Mouse (Mus musculus): ENCODE measurements at regions not wholly inside any gene's neighbourhood (a gene's known extent, or its start where the extent isn't known, plus 50 kb on each side); places are given as distances from the start of the nearest gene placed in this dataset.

GRCm38 (mm10) chr14:76817189-76817772 is 219.3 kb upstream of the Ccdc122 start:
- Histone ChIP-seq H3K4me3 (no peak overlapping the region), H3K9ac (replicated peaks) (no peak overlapping the region), H3K4me1 (peaks cover 19% of the 10 kb centered on the region; the same call in 1 of the 2 replicates), H3K36me3 (no peaks in the 10 kb centered on the region), H3K27me3 (0 out of 2 replicates have a peak, but pooled peaks cover 3% of the 10 kb centered on the region), H3K27ac (replicated peaks) (no peak overlapping the region), H3K4me2 (replicated peaks) (no peak overlapping the region), H3K9me3 (no peaks in the 10 kb centered on the region)
- WGBS: 69% methylated on average over 5 of the region's 5 CpGs
- no peak for ATAC-seq (ENCODE audit: low FRiP score, low read depth)

GRCm38 (mm10) chr14:76816666-76817065 is 219.9 kb upstream of the Ccdc122 start:
- no peaks in the 10 kb centered on the region for H3K36me3 ChIP-seq
- peaks cover 19% of the 10 kb centered on the region; the same call in 1 of the 2 replicates for H3K4me1 ChIP-seq
- no peak overlapping the region for H3K4me2 ChIP-seq (replicated peaks)
- no peaks in the 10 kb centered on the region for H3K9me3 ChIP-seq
- no peak overlapping the region for H3K4me3 ChIP-seq
- WGBS: 87% methylated on average over 2 of the region's 2 CpGs
- no peak overlapping the region for H3K9ac ChIP-seq (replicated peaks)
- ATAC-seq (ENCODE audit: low FRiP score, low read depth): no peak
- 0 out of 2 replicates have a peak, but pooled peaks cover 6% of the 10 kb centered on the region for H3K27me3 ChIP-seq
- no peak overlapping the region for H3K27ac ChIP-seq (replicated peaks)

- Histone ChIP-seq H3K27ac (replicated peaks) (no peak overlapping the region), H3K4me2 (replicated peaks) (no peak overlapping the region), H3K27me3 (0 out of 2 replicates have a peak, but pooled peaks cover 4% of the 10 kb centered on the region), H3K4me1 (peaks cover 7% of the 10 kb centered on the region; the same call in 1 of the 2 replicates), H3K9ac (replicated peaks) (no peak overlapping the region), H3K36me3 (no peaks in the 10 kb centered on the region), H3K4me3 (no peak overlapping the region), H3K9me3 (no peaks in the 10 kb centered on the region)
- WGBS: 80% methylated on average over 14 of the region's 14 CpGs
- no peak for ATAC-seq (ENCODE audit: low FRiP score, low read depth)
Observed at GRCm38 (mm10) chr14:76812155-76812875, 224.3 kb upstream of the Ccdc122 start.

GRCm38 (mm10) chr14:76810697-76811589 is 225.6 kb upstream of the Ccdc122 start:
- Histone ChIP-seq H3K36me3 (no peaks in the 10 kb centered on the region), H3K9me3 (0 out of 2 replicates have a peak, but pooled peaks cover 8% of the 10 kb centered on the region), H3K4me2 (replicated peaks) (no peak overlapping the region), H3K27ac (replicated peaks) (no peak overlapping the region), H3K4me3 (no peak overlapping the region), H3K27me3 (0 out of 2 replicates have a peak, but pooled peaks cover 4% of the 10 kb centered on the region), H3K4me1 (peaks cover 4% of the 10 kb centered on the region; the same call in 1 of the 2 replicates), H3K9ac (replicated peaks) (no peak overlapping the region)
- no peak for ATAC-seq (ENCODE audit: low FRiP score, low read depth)
- 34% methylated on average over 21 of the region's 21 CpGs for WGBS

DNA sequence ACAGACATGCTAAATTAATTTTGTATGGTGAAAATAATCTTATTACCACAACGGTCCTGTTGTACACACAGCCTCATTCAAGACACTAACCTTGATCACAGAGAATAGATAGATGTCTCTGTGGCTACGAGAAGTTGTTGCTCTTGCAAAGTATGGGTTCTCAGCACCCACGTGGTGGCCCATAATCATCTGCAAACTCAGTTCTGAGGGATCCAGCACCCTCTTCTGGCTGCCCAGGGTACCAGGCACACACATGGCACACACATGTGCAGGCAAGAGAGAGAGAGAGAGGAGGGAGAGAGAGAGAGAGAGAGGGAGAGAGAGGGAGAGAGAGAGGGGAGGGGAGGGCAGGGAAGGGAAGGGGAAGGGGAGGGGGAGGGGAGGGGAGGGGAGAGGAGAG is 226.5 kb upstream of the Ccdc122 start:
- WGBS: 87% methylated on average over 3 of the region's 3 CpGs
- ATAC-seq (ENCODE audit: low FRiP score, low read depth): no peak

DNA sequence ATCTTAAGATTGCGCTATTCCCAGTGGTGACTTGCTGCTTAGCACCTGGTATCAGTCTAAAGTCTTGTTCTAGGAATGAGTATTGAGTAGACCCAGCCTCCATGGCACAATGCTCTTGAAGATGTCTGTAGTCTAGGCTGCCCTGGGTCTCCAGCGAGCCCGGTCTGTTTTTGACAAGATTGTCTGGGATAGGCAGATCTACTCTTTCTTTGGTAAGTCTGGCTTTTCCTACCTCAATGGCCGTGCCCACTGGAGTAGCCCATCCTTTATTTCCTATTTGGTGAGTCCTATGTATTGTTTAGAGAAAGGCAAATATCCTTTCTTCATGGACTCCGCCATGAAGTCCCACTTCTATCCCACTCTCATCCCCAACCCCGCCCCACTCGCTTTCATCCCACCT is 227.2 kb upstream of the Ccdc122 start:
- H3K27me3 ChIP-seq: 0 out of 2 replicates have a peak, but pooled peaks cover 4% of the 10 kb centered on the region
- 93% methylated on average over 7 of the region's 7 CpGs for WGBS
- H3K36me3 ChIP-seq: no peaks in the 10 kb centered on the region
- H3K9ac ChIP-seq (replicated peaks): no peak overlapping the region
- H3K9me3 ChIP-seq: 0 out of 2 replicates have a peak, but pooled peaks cover 8% of the 10 kb centered on the region
- no peak overlapping the region for H3K4me3 ChIP-seq
- peaks cover 4% of the 10 kb centered on the region; the same call in 1 of the 2 replicates for H3K4me1 ChIP-seq
- no peak for ATAC-seq (ENCODE audit: low FRiP score, low read depth)
- H3K4me2 ChIP-seq (replicated peaks): no peak overlapping the region
- no peak overlapping the region for H3K27ac ChIP-seq (replicated peaks)

More for the DNA sequence above, 226.5 kb upstream of the Ccdc122 start:
- no peak overlapping the region for H3K27ac ChIP-seq (replicated peaks)
- H3K36me3 ChIP-seq: no peaks in the 10 kb centered on the region
- no peak overlapping the region for H3K9ac ChIP-seq (replicated peaks)
- H3K4me3 ChIP-seq: no peak overlapping the region
- H3K4me2 ChIP-seq (replicated peaks): no peak overlapping the region
- 0 out of 2 replicates have a peak, but pooled peaks cover 4% of the 10 kb centered on the region for H3K27me3 ChIP-seq
- 0 out of 2 replicates have a peak, but pooled peaks cover 8% of the 10 kb centered on the region for H3K9me3 ChIP-seq
- H3K4me1 ChIP-seq: peaks cover 4% of the 10 kb centered on the region; the same call in 1 of the 2 replicates

GRCm38 (mm10) chr14:76805151-76805785 is 231.3 kb upstream of the Ccdc122 start:
- 83% methylated on average over 13 of the region's 13 CpGs for WGBS
- no peak overlapping the region for H3K4me3 ChIP-seq
- H3K4me2 ChIP-seq (replicated peaks): no peak overlapping the region
- no peaks in the 10 kb centered on the region for H3K36me3 ChIP-seq
- no peak overlapping the region for H3K9ac ChIP-seq (replicated peaks)
- no peak overlapping the region for H3K27ac ChIP-seq (replicated peaks)
- peaks cover 4% of the 10 kb centered on the region for H3K4me1 ChIP-seq
- no peak for ATAC-seq (ENCODE audit: low FRiP score, low read depth)
- H3K9me3 ChIP-seq: 0 out of 2 replicates have a peak, but pooled peaks cover 8% of the 10 kb centered on the region
- no peaks in the 10 kb centered on the region for H3K27me3 ChIP-seq

- no peaks in the 10 kb centered on the region for H3K27me3 ChIP-seq
- H3K9me3 ChIP-seq: 0 out of 2 replicates have a peak, but pooled peaks cover 8% of the 10 kb centered on the region
- no peak overlapping the region for H3K4me3 ChIP-seq
- H3K9ac ChIP-seq (replicated peaks): no peak overlapping the region
- ATAC-seq (ENCODE audit: low FRiP score, low read depth): no peak
- 77% methylated on average over 6 of the region's 6 CpGs for WGBS
- H3K27ac ChIP-seq (replicated peaks): no peak overlapping the region
- H3K36me3 ChIP-seq: no peaks in the 10 kb centered on the region
- no peak overlapping the region for H3K4me2 ChIP-seq (replicated peaks)
- peaks cover 7% of the 10 kb centered on the region for H3K4me1 ChIP-seq
Observed at GRCm38 (mm10) chr14:76804447-76805150, 232.0 kb upstream of the Ccdc122 start.

GRCm38 (mm10) chr14:76800181-76800580 is 236.4 kb upstream of the Ccdc122 start:
- 45% methylated on average over 4 of the region's 4 CpGs for WGBS
- Histone ChIP-seq H3K4me1 (peaks cover 16% of the 10 kb centered on the region), H3K27me3 (no peaks in the 10 kb centered on the region; the same call in 1 of the 2 replicates), H3K9ac (replicated peaks) (no peak overlapping the region), H3K4me3 (no peak overlapping the region), H3K27ac (replicated peaks) (no peak overlapping the region), H3K36me3 (no peaks in the 10 kb centered on the region), H3K9me3 (no peaks in the 10 kb centered on the region), H3K4me2 (replicated peaks) (no peak overlapping the region)
- ATAC-seq (ENCODE audit: low FRiP score, low read depth): no peak

DNA sequence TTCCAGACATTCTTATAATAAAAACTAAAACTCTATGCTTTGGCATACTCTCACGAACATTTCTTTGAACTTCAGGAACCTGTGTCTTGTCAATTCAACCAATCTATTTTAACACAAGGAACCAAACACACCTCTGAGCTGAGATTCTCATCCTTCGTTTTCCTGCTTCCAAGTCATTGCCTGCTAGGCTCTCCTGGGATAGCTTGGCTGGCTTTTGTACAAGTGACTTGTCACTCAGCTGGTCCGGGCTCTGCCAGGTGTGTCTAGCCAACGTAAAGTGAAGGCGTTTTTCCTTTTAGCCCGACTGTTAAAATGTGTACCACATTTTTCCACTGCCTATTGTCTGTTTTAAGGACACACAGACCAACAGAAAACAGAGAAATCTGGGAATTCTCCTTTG is 236.8 kb upstream of the Ccdc122 start:
- no peak for ATAC-seq (ENCODE audit: low FRiP score, low read depth)
- Histone ChIP-seq H3K4me3 (no peak overlapping the region), H3K9ac (replicated peaks) (no peak overlapping the region), H3K27ac (replicated peaks) (no peak overlapping the region), H3K4me2 (replicated peaks) (no peak overlapping the region), H3K36me3 (no peaks in the 10 kb centered on the region), H3K4me1 (peaks cover 16% of the 10 kb centered on the region), H3K27me3 (no peaks in the 10 kb centered on the region; the same call in 1 of the 2 replicates), H3K9me3 (no peaks in the 10 kb centered on the region)
- 84% methylated on average over 6 of the region's 6 CpGs for WGBS

All from midbrain, embryonic 12.5 days (tissue).